Mouse (Mus musculus): ENCODE measurements around the gene 4933428G20Rik. TPM values are rescaled to one million over a fixed set of nuclear protein-coding genes. Genes with fewer than 3 reads are reported as not detected.

Gene 4933428G20Rik
- polyA plus RNA-seq, 1 experiment, result not detected

GRCm38 (mm10) chr11:97505784-97506183, 5.6 kb upstream of the 4933428G20Rik start:
- no peaks in the 10 kb centered on the region for H3K4me1 ChIP-seq (ENCODE audit: control insufficient read depth, insufficient read depth, insufficient read length, low read length)
- TF ChIP-seq POLR2A (IDR thresholded peaks at IDR 0.05; ENCODE audit: low read depth, low read length) (no peak), CTCF (IDR thresholded peaks at IDR 0.05; ENCODE audit: extremely low read depth, insufficient read length, insufficient replicate concordance, low read depth, low read length) (no peak)
- 69% methylated on average over 4 of the region's 4 CpGs for WGBS

DNA sequence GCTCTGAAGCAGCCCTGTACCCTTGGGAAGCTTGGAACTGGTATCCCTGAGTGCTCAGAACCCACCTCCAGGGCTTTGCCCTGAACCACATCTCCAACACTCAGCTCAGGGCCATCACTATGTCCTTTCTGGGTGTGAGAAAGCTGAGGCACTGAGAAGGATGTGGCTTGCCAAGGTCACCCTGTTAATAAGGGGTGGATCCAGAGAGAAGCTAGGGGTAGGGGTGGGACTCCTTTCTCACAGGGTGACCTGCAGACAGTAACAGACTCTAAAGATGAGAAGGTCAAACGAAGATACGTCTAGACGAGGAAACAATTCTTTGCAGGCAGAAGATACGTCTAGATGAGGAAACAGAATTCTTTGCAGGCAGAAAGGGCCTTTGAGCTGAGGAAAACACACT, 2.7 kb upstream of the 4933428G20Rik start:
- 79% methylated on average over 4 of the region's 4 CpGs for WGBS
- Histone ChIP-seq H3K27ac (ENCODE audit: insufficient read depth, low read depth, low read length) (no peak overlapping the region), H3K4me1 (ENCODE audit: control insufficient read depth, insufficient read depth, insufficient read length, low read length) (no peaks in the 10 kb centered on the region; the same call in 1 of the 2 replicates), H3K4me3 (ENCODE audit: low read depth, low read length) (no peak overlapping the region), H3K36me3 (ENCODE audit: control insufficient read depth, insufficient read depth, low read length) (0 out of 2 replicates have a peak, but pooled peaks cover 2% of the 10 kb centered on the region), H3K27me3 (ENCODE audit: control insufficient read depth, insufficient read depth, low read length) (peaks cover 27% of the 10 kb centered on the region)
- TF ChIP-seq POLR2A (IDR thresholded peaks at IDR 0.05; ENCODE audit: low read depth, low read length), result no peak
- no peak for TF ChIP-seq CTCF (IDR thresholded peaks at IDR 0.05; ENCODE audit: extremely low read depth, insufficient read length, insufficient replicate concordance, low read depth, low read length)

More at GRCm38 (mm10) chr11:97505784-97506183, 5.6 kb upstream of the 4933428G20Rik start:
- Histone ChIP-seq H3K27ac (ENCODE audit: insufficient read depth, low read depth, low read length) (no peak overlapping the region), H3K36me3 (ENCODE audit: control insufficient read depth, insufficient read depth, low read length) (no peaks in the 10 kb centered on the region), H3K27me3 (ENCODE audit: control insufficient read depth, insufficient read depth, low read length) (peaks cover 13% of the 10 kb centered on the region), H3K4me3 (ENCODE audit: low read depth, low read length) (no peak overlapping the region)

DNA sequence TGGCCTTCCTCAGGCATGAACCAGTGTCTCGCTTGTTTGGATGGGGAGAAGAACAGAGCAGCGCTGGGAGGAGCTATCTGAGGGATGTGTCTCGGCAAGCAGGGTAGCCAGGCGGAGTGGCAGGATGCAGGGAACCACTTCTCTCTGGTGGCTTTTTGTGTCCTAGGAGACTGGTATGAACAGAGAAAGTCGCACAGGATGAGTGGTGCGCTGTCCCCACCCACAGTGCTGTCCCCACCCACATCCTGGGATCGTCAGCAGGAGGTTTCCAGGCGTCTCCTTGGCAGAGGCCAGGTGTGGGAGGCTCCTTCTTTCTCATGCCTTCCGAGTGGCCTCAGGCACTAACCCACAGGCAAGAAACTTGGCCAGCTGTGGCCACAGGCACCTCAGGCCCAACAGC, 2.2 kb upstream of the 4933428G20Rik start:
- Histone ChIP-seq H3K27ac (ENCODE audit: insufficient read depth, low read depth, low read length) (no peak overlapping the region), H3K27me3 (ENCODE audit: control insufficient read depth, insufficient read depth, low read length) (peaks cover 27% of the 10 kb centered on the region), H3K4me1 (ENCODE audit: control insufficient read depth, insufficient read depth, insufficient read length, low read length) (no peaks in the 10 kb centered on the region; the same call in 1 of the 2 replicates), H3K4me3 (ENCODE audit: low read depth, low read length) (no peak overlapping the region), H3K36me3 (ENCODE audit: control insufficient read depth, insufficient read depth, low read length) (0 out of 2 replicates have a peak, but pooled peaks cover 2% of the 10 kb centered on the region)
- 22% methylated on average over 9 of the region's 9 CpGs for whole genome bisulfite sequencing
- no peak for TF ChIP-seq POLR2A (IDR thresholded peaks at IDR 0.05; ENCODE audit: low read depth, low read length)
- no peak for TF ChIP-seq CTCF (IDR thresholded peaks at IDR 0.05; ENCODE audit: extremely low read depth, insufficient read length, insufficient replicate concordance, low read depth, low read length)

DNA sequence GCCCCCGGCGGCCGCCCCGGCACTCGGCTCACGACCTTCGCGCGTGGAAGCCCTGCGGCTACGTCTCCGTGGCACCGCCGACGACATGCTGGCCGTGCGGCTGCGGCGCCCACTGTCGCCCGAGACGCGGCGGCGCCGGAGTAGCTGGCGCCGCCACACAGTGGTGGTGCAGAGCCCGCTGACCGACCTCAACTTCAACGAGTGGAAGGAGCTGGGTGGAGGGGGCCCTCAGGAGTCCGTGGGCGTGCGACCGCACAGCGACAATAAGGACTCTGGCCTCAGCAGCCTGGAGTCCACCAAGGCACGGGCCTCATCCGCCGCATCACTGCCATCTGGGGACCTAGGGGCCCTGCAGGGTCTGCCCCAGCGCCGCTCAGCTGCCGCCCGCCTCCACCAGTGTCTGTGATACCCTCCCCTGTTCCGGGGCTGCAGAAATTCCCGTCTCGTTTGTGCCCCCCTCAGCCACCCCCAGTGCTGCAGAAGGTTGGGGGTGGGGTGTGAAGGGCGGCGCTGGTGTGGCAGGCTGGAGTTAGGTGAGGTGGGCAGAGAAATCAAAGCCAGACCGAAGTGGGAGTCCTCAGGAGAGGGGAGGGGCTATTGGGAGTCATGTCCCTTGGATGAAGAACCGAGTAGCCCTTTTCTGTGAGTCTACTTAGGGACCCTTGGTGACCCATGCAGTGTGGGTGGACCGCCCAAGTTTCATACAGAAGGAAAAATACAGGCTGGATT, 744 bp upstream of the 4933428G20Rik start:
- 44% methylated on average over 51 of the region's 51 CpGs for WGBS
- H3K4me3 ChIP-seq (ENCODE audit: low read depth, low read length), result peak overlapping the region; percentile 26

GRCm38 (mm10) chr11:97497543-97497942, 2.6 kb downstream of the 4933428G20Rik start:
- H3K27ac ChIP-seq (ENCODE audit: insufficient read depth, low read depth, low read length), result no peak overlapping the region

More for the DNA sequence above, 744 bp upstream of the 4933428G20Rik start:
- TF ChIP-seq CTCF (IDR thresholded peaks at IDR 0.05; ENCODE audit: extremely low read depth, insufficient read length, insufficient replicate concordance, low read depth, low read length) (no peak), POLR2A (IDR thresholded peaks at IDR 0.05; ENCODE audit: low read depth, low read length) (no peak)
- peaks cover 27% of the 10 kb centered on the region for H3K27me3 ChIP-seq (ENCODE audit: control insufficient read depth, insufficient read depth, low read length)
- H3K4me1 ChIP-seq (ENCODE audit: control insufficient read depth, insufficient read depth, insufficient read length, low read length), result no peaks in the 10 kb centered on the region; the same call in 1 of the 2 replicates
- no peak overlapping the region for H3K27ac ChIP-seq (ENCODE audit: insufficient read depth, low read depth, low read length)
- 0 out of 2 replicates have a peak, but pooled peaks cover 2% of the 10 kb centered on the region for H3K36me3 ChIP-seq (ENCODE audit: control insufficient read depth, insufficient read depth, low read length)

GRCm38 (mm10) chr11:97492836-97493235, 7.3 kb downstream of the 4933428G20Rik start:
- WGBS, result 92% methylated on average over 3 of the region's 3 CpGs
- TF ChIP-seq POLR2A (IDR thresholded peaks at IDR 0.05; ENCODE audit: low read depth, low read length) (no peak), CTCF (IDR thresholded peaks at IDR 0.05; ENCODE audit: extremely low read depth, insufficient read length, insufficient replicate concordance, low read depth, low read length) (no peak)
- Histone ChIP-seq H3K27ac (ENCODE audit: insufficient read depth, low read depth, low read length) (no peak overlapping the region), H3K4me3 (ENCODE audit: low read depth, low read length) (no peak overlapping the region), H3K27me3 (ENCODE audit: control insufficient read depth, insufficient read depth, low read length) (no peaks in the 10 kb centered on the region), H3K36me3 (ENCODE audit: control insufficient read depth, insufficient read depth, low read length) (peaks cover 2% of the 10 kb centered on the region), H3K4me1 (ENCODE audit: control insufficient read depth, insufficient read depth, insufficient read length, low read length) (no peaks in the 10 kb centered on the region)

More at GRCm38 (mm10) chr11:97497543-97497942, 2.6 kb downstream of the 4933428G20Rik start:
- Histone ChIP-seq H3K4me1 (ENCODE audit: control insufficient read depth, insufficient read depth, insufficient read length, low read length) (no peaks in the 10 kb centered on the region; the same call in 1 of the 2 replicates), H3K4me3 (ENCODE audit: low read depth, low read length) (no peak overlapping the region), H3K36me3 (ENCODE audit: control insufficient read depth, insufficient read depth, low read length) (0 out of 2 replicates have a peak, but pooled peaks cover 2% of the 10 kb centered on the region), H3K27me3 (ENCODE audit: control insufficient read depth, insufficient read depth, low read length) (peaks cover 24% of the 10 kb centered on the region)
- 27% methylated on average over 4 of the region's 4 CpGs for WGBS
- TF ChIP-seq POLR2A (IDR thresholded peaks at IDR 0.05; ENCODE audit: low read depth, low read length) (no peak), CTCF (IDR thresholded peaks at IDR 0.05; ENCODE audit: extremely low read depth, insufficient read length, insufficient replicate concordance, low read depth, low read length) (no peak)

DNA sequence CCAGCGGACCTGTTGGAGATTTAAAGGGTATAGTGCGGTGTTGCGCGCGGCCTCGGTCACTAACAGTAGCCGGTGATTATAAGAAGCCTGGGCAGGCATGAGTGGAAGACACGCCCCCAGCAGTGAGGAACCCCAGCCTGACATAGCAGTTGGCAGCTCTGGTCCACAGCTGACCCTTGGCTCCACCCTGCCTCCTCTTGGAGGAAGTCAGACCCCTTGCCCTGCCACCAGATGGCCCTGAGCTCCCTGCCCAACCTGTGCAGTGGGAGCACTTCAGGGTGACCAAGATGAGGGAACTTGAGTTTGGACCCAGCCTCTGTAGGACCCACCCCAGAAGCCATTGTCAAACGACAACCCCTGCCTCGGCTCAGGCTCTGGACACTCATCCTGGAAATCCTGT, 8.5 kb downstream of the 4933428G20Rik start:
- no peaks in the 10 kb centered on the region for H3K4me1 ChIP-seq (ENCODE audit: control insufficient read depth, insufficient read depth, insufficient read length, low read length)
- no peak overlapping the region for H3K27ac ChIP-seq (ENCODE audit: insufficient read depth, low read depth, low read length)
- TF ChIP-seq CTCF (IDR thresholded peaks at IDR 0.05; ENCODE audit: extremely low read depth, insufficient read length, insufficient replicate concordance, low read depth, low read length) (no peak), POLR2A (IDR thresholded peaks at IDR 0.05; ENCODE audit: low read depth, low read length) (no peak)
- no peak overlapping the region for H3K4me3 ChIP-seq (ENCODE audit: low read depth, low read length)
- no peaks in the 10 kb centered on the region for H3K27me3 ChIP-seq (ENCODE audit: control insufficient read depth, insufficient read depth, low read length)
- 84% methylated on average over 10 of the region's 10 CpGs for WGBS
- peaks cover 2% of the 10 kb centered on the region for H3K36me3 ChIP-seq (ENCODE audit: control insufficient read depth, insufficient read depth, low read length)

All from small intestine, adult 2 months (tissue).